Comparison of ENCODE assay signal across 13 mouse cellular contexts in the genomic region with DNA sequence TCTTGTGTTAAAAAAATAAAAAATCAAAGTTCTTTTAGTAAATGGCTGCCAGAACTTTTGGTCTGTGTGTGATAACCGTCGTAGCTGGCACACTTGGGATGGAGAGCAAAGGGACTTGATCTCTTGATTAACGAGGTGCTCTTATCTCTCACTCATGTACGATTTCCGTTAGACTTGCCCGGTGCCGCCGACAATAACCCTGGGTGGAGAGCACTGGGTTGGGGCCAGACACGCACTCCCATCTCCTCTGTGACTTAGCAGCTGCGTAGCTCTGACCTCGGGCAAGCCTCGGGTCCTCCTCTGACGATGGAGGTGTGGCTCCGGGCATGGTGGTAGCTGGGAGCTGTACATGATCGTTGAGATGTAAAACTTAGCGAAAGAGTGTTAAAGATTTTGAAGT. TPM values are rescaled to one million over a fixed set of nuclear protein-coding genes. Genes with fewer than 3 reads are reported as not detected.
DNase-seq lines count a peak whose midpoint lies in the region; ATAC-seq lines count a peak whose summit lies in the region.
"Had no signal": no experiment of that assay in that cellular context is flagged by ENCODE, and none has a peak within 500 bp of the region (broad histone marks: within the 10 kb centered on the region; RNA-seq: fewer than 3 reads in every experiment).

No protein-coding gene starts in this region.

- no peaks in the 10 kb centered on the region for H3K36me3 ChIP-seq in heart, embryonic 12.5 days
- no peaks in the 10 kb centered on the region for H3K36me3 ChIP-seq in forebrain, embryonic 11.5 days (ENCODE audit: control insufficient read depth, insufficient read depth, low read length)
- H3K36me3 ChIP-seq: embryonic facial prominence, embryonic 13.5 days had no signal

- no peak for ATAC-seq in heart, embryonic 12.5 days (ENCODE audit: insufficient number of reproducible peaks, low FRiP score)
- ATAC-seq in megakaryocyte progenitor cell, adult 5-6 weeks (replicated peaks; ENCODE audit: poor library complexity): peak; percentile 83
- no peak for ATAC-seq in forebrain, embryonic 11.5 days (replicated peaks; ENCODE audit: low FRiP score)
- ATAC-seq: activated CD4-positive, CD25-positive, alpha-beta regulatory T cell, adult 4 months; CD4-positive, CD25-positive, alpha-beta regulatory T cell, adult 4 months had no signal

- H3K9me3 ChIP-seq in heart, embryonic 12.5 days (replicated peaks): no peaks in the 10 kb centered on the region
- H3K9me3 ChIP-seq in forebrain, embryonic 11.5 days (ENCODE audit: control insufficient read depth, low read length): no peaks in the 10 kb centered on the region
- H3K9me3 ChIP-seq: embryonic facial prominence, embryonic 13.5 days had no signal

- H3K27me3 ChIP-seq in heart, embryonic 12.5 days (replicated peaks): no peaks in the 10 kb centered on the region
- H3K27me3 ChIP-seq in forebrain, embryonic 11.5 days (ENCODE audit: control insufficient read depth, insufficient read depth, low read length): no peaks in the 10 kb centered on the region
- H3K27me3 ChIP-seq: embryonic facial prominence, embryonic 13.5 days had no signal

- H3K4me3 ChIP-seq in heart, embryonic 12.5 days: no peak overlapping the region
- H3K4me3 ChIP-seq in forebrain, embryonic 11.5 days (ENCODE audit: low read depth, low read length): no peak overlapping the region
- H3K4me3 ChIP-seq: embryonic facial prominence, embryonic 13.5 days had no signal

- no peak overlapping the region for H3K4me2 ChIP-seq in heart, embryonic 12.5 days
- no peak overlapping the region for H3K4me2 ChIP-seq in forebrain, embryonic 11.5 days (ENCODE audit: low read depth, low read length, severe bottlenecking)
- H3K4me2 ChIP-seq: embryonic facial prominence, embryonic 13.5 days had no signal

- H3K9ac ChIP-seq in heart, embryonic 12.5 days: peak overlapping the region; percentile 37; the same call in 1 of the 2 replicates
- H3K9ac ChIP-seq in forebrain, embryonic 11.5 days (ENCODE audit: low read length): no peak overlapping the region

- 18% methylated on average over 16 of the region's 16 CpGs for WGBS in heart, embryonic 12.5 days
- 82% methylated on average over 16 of the region's 16 CpGs for WGBS in forebrain, embryonic 11.5 days

- peaks cover 98% of the 10 kb centered on the region for H3K4me1 ChIP-seq in heart, embryonic 12.5 days (replicated peaks)
- peaks cover 41% of the 10 kb centered on the region for H3K4me1 ChIP-seq in forebrain, embryonic 11.5 days (replicated peaks; ENCODE audit: control insufficient read depth, insufficient read depth, low read length)

- peak overlapping the region; percentile 100 for H3K27ac ChIP-seq in heart, embryonic 12.5 days (ENCODE audit: poor library complexity, severe bottlenecking)
- H3K27ac ChIP-seq in forebrain, embryonic 11.5 days (ENCODE audit: low read depth, low read length): no peak overlapping the region

- intact Hi-C loops in heart, postnatal 10 days (cut with DNase I): no loop called here

- peak; percentile 68 to 82 for DNase-seq in heart, adult 18-20 months
- DNase-seq in heart, postnatal 10 days: no peak
- DNase-seq in kidney, postnatal 36 days: peak; percentile 70
- DNase-seq in layer of hippocampus, adult 8-10 months (ENCODE audit: low spot score in 2 of 2): no peak
- no peak for DNase-seq in forebrain, embryonic 11.5 days (ENCODE audit: low spot score)
- DNase-seq in frontal cortex, postnatal 14 days (ENCODE audit: low spot score in 2 of 2): no peak

RNA-seq across cellular contexts. Expression of gene Hspg2, which starts 15.3 kb away (rescaled TPM):
- total RNA-seq in heart, adult 18-20 months (2021): 100 to 1,000 TPM; 153 to 170 TPM
- 100 to 1,000 TPM; 524 to 560 TPM for total RNA-seq in heart, postnatal 10 days (2021)
- 51.8 and 61.5 TPM in 2 replicates for polyA plus RNA-seq in heart, embryonic 12.5 days (2016; fragmentation: Nextera tagmentation; extraction: Ambion mirVana)
- total RNA-seq in megakaryocyte progenitor cell, adult 5-6 weeks (2015): 0.37 TPM in 1 of 2 replicates, not detected in the other
- total RNA-seq in megakaryocyte progenitor cell, adult 5-6 weeks (2017): not detected in 2 replicates
- total RNA-seq in layer of hippocampus, adult 8-10 months (2022): 1 to 10 TPM; 4.2 to 6.1 (median 5.6) TPM
- 21.0 and 21.3 TPM in 2 replicates for polyA plus RNA-seq in forebrain, embryonic 11.5 days (2014; fragmentation: Nextera tagmentation; extraction: Ambion mirVana)
- polyA plus RNA-seq: activated CD4-positive, CD25-positive, alpha-beta regulatory T cell, adult 4 months; CD4-positive, CD25-positive, alpha-beta regulatory T cell, adult 4 months had no signal

RNA-seq across cellular contexts. Expression of gene 1700013G24Rik, which starts 30.8 kb away (rescaled TPM):
- not detected for total RNA-seq in heart, adult 18-20 months (2021)
- total RNA-seq in heart, postnatal 10 days (2021): not detected
- not detected in 2 replicates for polyA plus RNA-seq in heart, embryonic 12.5 days (2016; fragmentation: Nextera tagmentation; extraction: Ambion mirVana)
- not detected in 2 replicates for total RNA-seq in megakaryocyte progenitor cell, adult 5-6 weeks (2015)
- not detected in 2 replicates for total RNA-seq in megakaryocyte progenitor cell, adult 5-6 weeks (2017)
- not detected for total RNA-seq in layer of hippocampus, adult 8-10 months (2022)
- polyA plus RNA-seq in forebrain, embryonic 11.5 days (2014; fragmentation: Nextera tagmentation; extraction: Ambion mirVana): not detected in 2 replicates
- total RNA-seq: layer of hippocampus, postnatal 14 days; neutrophil, adult 5-6 weeks had no signal
- polyA plus RNA-seq: activated CD4-positive, CD25-positive, alpha-beta regulatory T cell, adult 4 months; CD4-positive, CD25-positive, alpha-beta regulatory T cell, adult 4 months; embryonic facial prominence, embryonic 13.5 days had no signal

RNA-seq across cellular contexts. Expression of gene Cela3b, which starts 53.5 kb away (rescaled TPM):
- total RNA-seq in heart, adult 18-20 months (2021): not detected
- not detected for total RNA-seq in heart, postnatal 10 days (2021)
- not detected in 2 replicates for polyA plus RNA-seq in heart, embryonic 12.5 days (2016; fragmentation: Nextera tagmentation; extraction: Ambion mirVana)
- not detected in 2 replicates for total RNA-seq in megakaryocyte progenitor cell, adult 5-6 weeks (2015)
- not detected in 2 replicates for total RNA-seq in megakaryocyte progenitor cell, adult 5-6 weeks (2017)
- not detected for total RNA-seq in layer of hippocampus, adult 8-10 months (2022)
- not detected in 2 replicates for polyA plus RNA-seq in forebrain, embryonic 11.5 days (2014; fragmentation: Nextera tagmentation; extraction: Ambion mirVana)
- total RNA-seq: layer of hippocampus, postnatal 14 days; neutrophil, adult 5-6 weeks had no signal
- polyA plus RNA-seq: activated CD4-positive, CD25-positive, alpha-beta regulatory T cell, adult 4 months; CD4-positive, CD25-positive, alpha-beta regulatory T cell, adult 4 months; embryonic facial prominence, embryonic 13.5 days had no signal

Comparison
In these comparisons a context has a peak if more than half of its experiments do, and no peak if none do; other contexts are left out.
1. DNase-seq: peak in heart, adult 18-20 months (2 of 2) and kidney, postnatal 36 days (2 of 2); none in heart, postnatal 10 days (0 of 2), layer of hippocampus, adult 8-10 months (0 of 2), forebrain, embryonic 11.5 days (single experiment) and frontal cortex, postnatal 14 days (0 of 2).
2. RNA of gene Hspg2, which starts 15.3 kb away (total RNA-seq): 524 to 560 TPM in heart, postnatal 10 days and 153 to 170 TPM in heart, adult 18-20 months; 4.2 to 6.1 TPM in layer of hippocampus, adult 8-10 months and 0.37 TPM in megakaryocyte progenitor cell, adult 5-6 weeks; every median in the first group is over 10 times any median in the second.